Mouse (Mus musculus) fibroblast of lung, adult 2 months (primary cell): ENCODE measurements around the gene Unc5c.

Source experiments
- DNase-seq: peaks from one replicate; pipeline ENCODE4 v3.0.0-alpha.2; 2011; ENCODE audit warnings: low read depth

The Unc5c gene

GRCm38 (mm10) chr3:141511253-141512038 lies 46.4 kb downstream of the Unc5c start:
- peak; percentile 50 for DNase-seq

GRCm38 (mm10) chr3:141528751-141529150 lies 63.7 kb downstream of the Unc5c start:
- no peak for DNase-seq

- DNase-seq = no peak
Observed at GRCm38 (mm10) chr3:141529599-141529998, 64.6 kb downstream of the Unc5c start.

- no peak for DNase-seq
Observed at GRCm38 (mm10) chr3:141533861-141534260, 68.8 kb downstream of the Unc5c start.

- no peak for DNase-seq
Observed at GRCm38 (mm10) chr3:141536857-141537256, 71.8 kb downstream of the Unc5c start.

GRCm38 (mm10) chr3:141538120-141538519 lies 73.1 kb downstream of the Unc5c start:
- no peak for DNase-seq

- DNase-seq = no peak
Observed at GRCm38 (mm10) chr3:141540749-141541148, 75.7 kb downstream of the Unc5c start.

GRCm38 (mm10) chr3:141547341-141547814 lies 82.4 kb downstream of the Unc5c start:
- no peak for DNase-seq

GRCm38 (mm10) chr3:141549661-141550060 lies 84.6 kb downstream of the Unc5c start:
- DNase-seq = no peak

- no peak for DNase-seq
Observed at GRCm38 (mm10) chr3:141552960-141553359, 87.9 kb downstream of the Unc5c start.

GRCm38 (mm10) chr3:141557072-141557471 lies 92.1 kb downstream of the Unc5c start:
- DNase-seq = no peak

- peak; percentile 67 for DNase-seq
Observed at GRCm38 (mm10) chr3:141575076-141575688, 110.2 kb downstream of the Unc5c start.

GRCm38 (mm10) chr3:141577382-141577781 lies 112.4 kb downstream of the Unc5c start:
- DNase-seq = no peak

- DNase-seq = no peak
Observed at GRCm38 (mm10) chr3:141581190-141581891, 116.3 kb downstream of the Unc5c start.

GRCm38 (mm10) chr3:141581892-141582214 lies 116.8 kb downstream of the Unc5c start:
- DNase-seq = no peak

GRCm38 (mm10) chr3:141583180-141583579 lies 118.2 kb downstream of the Unc5c start:
- no peak for DNase-seq

GRCm38 (mm10) chr3:141589392-141590012 lies 124.5 kb downstream of the Unc5c start:
- DNase-seq = no peak

- no peak for DNase-seq
Observed at GRCm38 (mm10) chr3:141593249-141593648, 128.2 kb downstream of the Unc5c start.

- no peak for DNase-seq
Observed at GRCm38 (mm10) chr3:141594120-141594519, 129.1 kb downstream of the Unc5c start.

- no peak for DNase-seq
Observed at GRCm38 (mm10) chr3:141595073-141595472, 130.1 kb downstream of the Unc5c start.

- no peak for DNase-seq
Observed at GRCm38 (mm10) chr3:141596461-141596860, 131.4 kb downstream of the Unc5c start.

- no peak for DNase-seq
Observed at GRCm38 (mm10) chr3:141596881-141597280, 131.9 kb downstream of the Unc5c start.
